ENCODE assay signal across 22 mouse cellular contexts in genomic region chr2:76237638-76238420, GRCm38 (mm10).
DNase-seq lines count a peak whose midpoint lies in the region; ATAC-seq and TF ChIP-seq lines count a peak whose summit lies in the region.
"Had no signal": no experiment of that assay in that cellular context is flagged by ENCODE, and none has a peak within 500 bp of the region (broad histone marks: within the 10 kb centered on the region; RNA-seq: fewer than 3 reads in every experiment).

No protein-coding gene starts in this region.

- no peaks in the 10 kb centered on the region for H3K4me1 ChIP-seq in midbrain, embryonic 11.5 days (ENCODE audit: control insufficient read depth, insufficient read depth, low read length)
- H3K4me1 ChIP-seq: embryonic facial prominence, embryonic 10.5 days; embryonic facial prominence, embryonic 12.5 days; forebrain, embryonic 13.5 days had no signal

- TF ChIP-seq CTCF in layer of hippocampus, adult 2 months (conservative IDR thresholded peaks at IDR 0.05), result no peak

- no peak overlapping the region for H3K4me3 ChIP-seq in layer of hippocampus, adult 2 months
- H3K4me3 ChIP-seq in midbrain, embryonic 11.5 days (ENCODE audit: low read depth, low read length), result no peak overlapping the region
- H3K4me3 ChIP-seq: embryonic facial prominence, embryonic 10.5 days; embryonic facial prominence, embryonic 12.5 days; forebrain, embryonic 13.5 days; forebrain, embryonic 15.5 days had no signal

- H3K27me3 ChIP-seq in midbrain, embryonic 11.5 days (ENCODE audit: control insufficient read depth, insufficient read depth, low read length), result no peaks in the 10 kb centered on the region
- H3K27me3 ChIP-seq: embryonic facial prominence, embryonic 12.5 days; forebrain, embryonic 13.5 days; forebrain, embryonic 15.5 days had no signal

- H3K36me3 ChIP-seq in midbrain, embryonic 11.5 days (ENCODE audit: control insufficient read depth, insufficient read depth, low read length), result no peaks in the 10 kb centered on the region
- H3K36me3 ChIP-seq: embryonic facial prominence, embryonic 10.5 days; embryonic facial prominence, embryonic 12.5 days; forebrain, embryonic 15.5 days had no signal

- H3K9ac ChIP-seq in midbrain, embryonic 11.5 days (ENCODE audit: low read length), result no peak overlapping the region
- H3K9ac ChIP-seq: embryonic facial prominence, embryonic 12.5 days; forebrain, embryonic 13.5 days; forebrain, embryonic 15.5 days; forebrain, postnatal 0 days had no signal

- H3K4me2 ChIP-seq in midbrain, embryonic 11.5 days, result no peak overlapping the region
- H3K4me2 ChIP-seq: embryonic facial prominence, embryonic 12.5 days; forebrain, embryonic 13.5 days; forebrain, embryonic 15.5 days had no signal

- H3K27ac ChIP-seq in layer of hippocampus, adult 2 months, result no peak overlapping the region
- H3K27ac ChIP-seq in midbrain, embryonic 11.5 days (ENCODE audit: low read depth, low read length), result no peak overlapping the region
- H3K27ac ChIP-seq: embryonic facial prominence, embryonic 10.5 days; embryonic facial prominence, embryonic 12.5 days; forebrain, embryonic 13.5 days had no signal

- WGBS in midbrain, embryonic 11.5 days, result 89% methylated on average over 10 of the region's 10 CpGs

- H3K9me3 ChIP-seq in midbrain, embryonic 11.5 days (ENCODE audit: control insufficient read depth, low read length), result no peaks in the 10 kb centered on the region
- H3K9me3 ChIP-seq: embryonic facial prominence, embryonic 10.5 days; embryonic facial prominence, embryonic 12.5 days; forebrain, embryonic 13.5 days; forebrain, embryonic 15.5 days had no signal

- ATAC-seq in CD4-positive, CD25-positive, alpha-beta regulatory T cell, adult 4 months, result peak; percentile 71
- ATAC-seq in activated CD4-positive, CD25-positive, alpha-beta regulatory T cell, adult 4 months, result peak; percentile 52
- no peak for ATAC-seq in midbrain, embryonic 11.5 days (ENCODE audit: low FRiP score)
- ATAC-seq: forebrain, embryonic 13.5 days; forebrain, embryonic 15.5 days; forebrain, postnatal 0 days; Patski had no signal

- DNase-seq in thymus, postnatal 0 days (ENCODE audit: low spot score), result peak; percentile 37
- DNase-seq in thymus, postnatal 4 days, result no peak
- DNase-seq in naive thymus-derived CD4-positive, alpha-beta T cell, adult 2 months (ENCODE audit: low read depth), result peak; percentile 37
- DNase-seq in layer of hippocampus, adult 2 months (ENCODE audit: low spot score in 2 of 2), result no peak
- DNase-seq in midbrain, embryonic 11.5 days (ENCODE audit: low spot score, missing footprints), result no peak
- no peak for DNase-seq in right cerebral cortex, postnatal 10 days (ENCODE audit: low spot score in 2 of 2)
- DNase-seq: adrenal gland, adult 8-10 months; adrenal gland, postnatal 14 days; adrenal gland, postnatal 36 days; cerebellum, adult 11-12 months; cerebellum, adult 2 months; cerebellum, adult 9-10 months; cerebellum, postnatal 10 days; cerebellum, postnatal 25 days; forebrain, postnatal 0 days had no signal

Comparison
In these comparisons a context has a peak if more than half of its experiments do, and no peak if none do; other contexts are left out.
1. DNase-seq: peak in thymus, postnatal 0 days (single experiment) and naive thymus-derived CD4-positive, alpha-beta T cell, adult 2 months (single experiment); none in thymus, postnatal 4 days (single experiment), layer of hippocampus, adult 2 months (0 of 2), midbrain, embryonic 11.5 days (single experiment) and right cerebral cortex, postnatal 10 days (0 of 2).